Mouse (Mus musculus): Measurements from ENCODE around the gene Ankrd33b.

DNA sequence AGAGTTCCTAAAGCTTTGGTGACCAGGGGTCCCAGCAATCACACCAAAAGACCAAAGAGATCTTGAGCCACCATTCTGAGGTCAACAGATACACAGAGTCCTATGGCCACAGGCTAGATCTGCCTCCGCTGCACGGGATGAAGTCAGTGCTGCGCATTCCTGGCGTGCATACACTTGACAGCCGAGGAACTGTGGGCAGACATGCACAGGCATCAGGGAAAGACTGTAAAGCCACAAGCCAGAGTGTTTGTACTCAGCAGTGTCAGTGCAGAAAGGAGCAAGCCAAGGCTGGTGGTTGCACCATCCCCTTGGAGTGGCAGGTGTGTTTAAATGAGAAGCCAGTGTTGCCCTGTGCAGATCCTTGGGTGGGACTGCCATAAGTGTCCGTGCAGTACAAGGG, 111.8 kb downstream of the Ankrd33b start:
- no peak for TF ChIP-seq POLR2A (IDR thresholded peaks at IDR 0.05; ENCODE audit: extremely low read depth, insufficient read depth, low read length)
- no peak for TF ChIP-seq CTCF (IDR thresholded peaks at IDR 0.05; ENCODE audit: low read depth, low read length)
